Mouse (Mus musculus): Measurements from ENCODE around the gene Osbp2.

- TF ChIP-seq GATA1 (IDR thresholded peaks at IDR 0.05; ENCODE audit: borderline replicate concordance, low read length) (no peak), CTCF (IDR thresholded peaks at IDR 0.05; ENCODE audit: low read depth, low read length) (no peak), POLR2AphosphoS5 (IDR thresholded peaks at IDR 0.05; ENCODE audit: insufficient replicate concordance, low read depth, low read length) (no peak), GATA2 (IDR thresholded peaks at IDR 0.05; ENCODE audit: borderline replicate concordance, low read depth, low read length) (no peak), TAL1 (conservative IDR thresholded peaks at IDR 0.05; ENCODE audit: low read depth, low read length) (no peak)
These were observed 89.0 kb downstream of the Osbp2 start for GRCm38 (mm10) chr11:3774463-3775262.
